Mouse (Mus musculus): ENCODE results near the gene Tspan15. TPM values are rescaled to one million over a fixed set of nuclear protein-coding genes. Genes with fewer than 3 reads are reported as not detected.
A peak's percentile ranks its signal among the peaks of the same experiment; 100 is the strongest.

Tspan15 gene
- polyA plus RNA-seq, 1 experiment: 55.0 TPM

GRCm38 (mm10) chr10:62228126-62228525, 2.9 kb downstream of the Tspan15 start:
- Histone ChIP-seq H3K27me3 (ENCODE audit: control insufficient read depth, insufficient read depth, low read length) (no peaks in the 10 kb centered on the region), H3K4me3 (replicated peaks; ENCODE audit: insufficient read depth, low read depth, low read length) (no peak overlapping the region), H3K4me1 (ENCODE audit: control insufficient read depth, insufficient read depth, low read length) (peaks cover 16% of the 10 kb centered on the region), H3K27ac (ENCODE audit: insufficient read depth, low read length) (no peak overlapping the region)
- DNase-seq: peak; percentile 41 to 53
- 22% methylated on average over 6 of the region's 6 CpGs for WGBS
- TF ChIP-seq CTCF (IDR thresholded peaks at IDR 0.05; ENCODE audit: borderline replicate concordance, insufficient read depth, low read depth, low read length) (no peak), POLR2A (IDR thresholded peaks at IDR 0.05; ENCODE audit: borderline replicate concordance, insufficient read depth, low read length) (no peak)

GRCm38 (mm10) chr10:62225839-62226238, 5.2 kb downstream of the Tspan15 start:
- H3K4me1 ChIP-seq (ENCODE audit: control insufficient read depth, insufficient read depth, low read length): peaks cover 16% of the 10 kb centered on the region
- WGBS: 94% methylated on average over 7 of the region's 7 CpGs
- no peak overlapping the region for H3K4me3 ChIP-seq (replicated peaks; ENCODE audit: insufficient read depth, low read depth, low read length)
- DNase-seq: no peak
- TF ChIP-seq POLR2A (IDR thresholded peaks at IDR 0.05; ENCODE audit: borderline replicate concordance, insufficient read depth, low read length): no peak
- H3K27me3 ChIP-seq (ENCODE audit: control insufficient read depth, insufficient read depth, low read length): no peaks in the 10 kb centered on the region
- no peak overlapping the region for H3K27ac ChIP-seq (ENCODE audit: insufficient read depth, low read length)

- no peaks in the 10 kb centered on the region for H3K27me3 ChIP-seq (ENCODE audit: control insufficient read depth, insufficient read depth, low read length)
- H3K27ac ChIP-seq (ENCODE audit: insufficient read depth, low read length): no peak overlapping the region
- 85% methylated on average over 6 of the region's 6 CpGs for WGBS
- TF ChIP-seq POLR2A (IDR thresholded peaks at IDR 0.05; ENCODE audit: borderline replicate concordance, insufficient read depth, low read length) (no peak), CTCF (IDR thresholded peaks at IDR 0.05; ENCODE audit: borderline replicate concordance, insufficient read depth, low read depth, low read length) (no peak)
- H3K4me3 ChIP-seq (replicated peaks; ENCODE audit: insufficient read depth, low read depth, low read length): no peak overlapping the region
- no peak for DNase-seq
- H3K4me1 ChIP-seq (ENCODE audit: control insufficient read depth, insufficient read depth, low read length): peaks cover 13% of the 10 kb centered on the region
These were observed 6.8 kb downstream of the Tspan15 start for GRCm38 (mm10) chr10:62224231-62224630.

GRCm38 (mm10) chr10:62222777-62223176, 8.3 kb downstream of the Tspan15 start:
- H3K4me3 ChIP-seq (replicated peaks; ENCODE audit: insufficient read depth, low read depth, low read length): no peak overlapping the region
- peaks cover 9% of the 10 kb centered on the region for H3K4me1 ChIP-seq (ENCODE audit: control insufficient read depth, insufficient read depth, low read length)
- no peak for DNase-seq
- 89% methylated on average over 17 of the region's 17 CpGs for WGBS
- H3K27ac ChIP-seq (ENCODE audit: insufficient read depth, low read length): no peak overlapping the region
- no peak for TF ChIP-seq CTCF (IDR thresholded peaks at IDR 0.05; ENCODE audit: borderline replicate concordance, insufficient read depth, low read depth, low read length)
- no peak for TF ChIP-seq POLR2A (IDR thresholded peaks at IDR 0.05; ENCODE audit: borderline replicate concordance, insufficient read depth, low read length)
- H3K27me3 ChIP-seq (ENCODE audit: control insufficient read depth, insufficient read depth, low read length): no peaks in the 10 kb centered on the region

- no peak for DNase-seq
- TF ChIP-seq CTCF (IDR thresholded peaks at IDR 0.05; ENCODE audit: borderline replicate concordance, insufficient read depth, low read depth, low read length) (no peak), POLR2A (IDR thresholded peaks at IDR 0.05; ENCODE audit: borderline replicate concordance, insufficient read depth, low read length) (no peak)
- Histone ChIP-seq H3K4me3 (replicated peaks; ENCODE audit: insufficient read depth, low read depth, low read length) (no peak overlapping the region), H3K4me1 (ENCODE audit: control insufficient read depth, insufficient read depth, low read length) (peaks cover 17% of the 10 kb centered on the region), H3K27ac (ENCODE audit: insufficient read depth, low read length) (no peak overlapping the region), H3K27me3 (ENCODE audit: control insufficient read depth, insufficient read depth, low read length) (no peaks in the 10 kb centered on the region)
- 90% methylated on average over 2 of the region's 2 CpGs for WGBS
These were observed 9.4 kb downstream of the Tspan15 start for GRCm38 (mm10) chr10:62221647-62222046.

GRCm38 (mm10) chr10:62220732-62221514, 10.1 kb downstream of the Tspan15 start:
- H3K27me3 ChIP-seq (ENCODE audit: control insufficient read depth, insufficient read depth, low read length): no peaks in the 10 kb centered on the region
- H3K4me1 ChIP-seq (ENCODE audit: control insufficient read depth, insufficient read depth, low read length): peaks cover 21% of the 10 kb centered on the region
- no peak for TF ChIP-seq CTCF (IDR thresholded peaks at IDR 0.05; ENCODE audit: borderline replicate concordance, insufficient read depth, low read depth, low read length)
- TF ChIP-seq POLR2A (IDR thresholded peaks at IDR 0.05; ENCODE audit: borderline replicate concordance, insufficient read depth, low read length): no peak
- no peak overlapping the region for H3K4me3 ChIP-seq (replicated peaks; ENCODE audit: insufficient read depth, low read depth, low read length)
- WGBS: 66% methylated on average over 8 of the region's 8 CpGs
- DNase-seq: no peak
- no peak overlapping the region for H3K27ac ChIP-seq (ENCODE audit: insufficient read depth, low read length)

GRCm38 (mm10) chr10:62218789-62219172, 12.3 kb downstream of the Tspan15 start:
- H3K27me3 ChIP-seq (ENCODE audit: control insufficient read depth, insufficient read depth, low read length): no peaks in the 10 kb centered on the region
- WGBS: 50% methylated on average over 7 of the region's 7 CpGs
- no peak for DNase-seq

More at GRCm38 (mm10) chr10:62218789-62219172, 12.3 kb downstream of the Tspan15 start:
- Histone ChIP-seq H3K4me1 (ENCODE audit: control insufficient read depth, insufficient read depth, low read length) (peaks cover 21% of the 10 kb centered on the region), H3K4me3 (replicated peaks; ENCODE audit: insufficient read depth, low read depth, low read length) (no peak overlapping the region), H3K27ac (ENCODE audit: insufficient read depth, low read length) (peak overlapping the region; percentile 23; the same call in 1 of the 2 replicates)
- TF ChIP-seq CTCF (IDR thresholded peaks at IDR 0.05; ENCODE audit: borderline replicate concordance, insufficient read depth, low read depth, low read length) (no peak), POLR2A (IDR thresholded peaks at IDR 0.05; ENCODE audit: borderline replicate concordance, insufficient read depth, low read length) (no peak)
